Mouse (Mus musculus): ENCODE measurements around the gene Ilkap. TPM values are rescaled to one million over a fixed set of nuclear protein-coding genes. Genes with fewer than 3 reads are reported as not detected.

Gene Ilkap
- polyA plus RNA-seq, 1 experiment from 2014 or later: 150 TPM

- H3K36me3 ChIP-seq (ENCODE audit: control insufficient read depth, insufficient read depth, low read length): peaks cover 5% of the 10 kb centered on the region
- no peak for ATAC-seq (ENCODE audit: low read depth)
- no peak overlapping the region for H3K4me2 ChIP-seq (ENCODE audit: low read depth, low read length)
- H3K4me3 ChIP-seq (ENCODE audit: low read depth, low read length): no peak overlapping the region
- H3K9ac ChIP-seq (replicated peaks; ENCODE audit: low read depth, low read length): no peak overlapping the region
- 60% methylated on average over 10 of the region's 10 CpGs for WGBS
- no peaks in the 10 kb centered on the region for H3K27me3 ChIP-seq (ENCODE audit: control insufficient read depth, insufficient read depth, low read length)
- H3K9me3 ChIP-seq (ENCODE audit: control insufficient read depth, low read length): no peaks in the 10 kb centered on the region
- peaks cover 2% of the 10 kb centered on the region for H3K4me1 ChIP-seq (ENCODE audit: control insufficient read depth, insufficient read depth, low read length)
- H3K27ac ChIP-seq (ENCODE audit: low read depth, low read length): no peak overlapping the region
Observed at GRCm38 (mm10) chr1:91419862-91420600, 21.4 kb upstream of the Ilkap start.

- no peak overlapping the region for H3K27ac ChIP-seq (ENCODE audit: low read depth, low read length)
- no peaks in the 10 kb centered on the region for H3K9me3 ChIP-seq (ENCODE audit: control insufficient read depth, low read length)
- no peak overlapping the region for H3K4me2 ChIP-seq (ENCODE audit: low read depth, low read length)
- H3K27me3 ChIP-seq (ENCODE audit: control insufficient read depth, insufficient read depth, low read length): no peaks in the 10 kb centered on the region
- 61% methylated on average over 1 of the region's 1 CpGs for WGBS
- H3K36me3 ChIP-seq (ENCODE audit: control insufficient read depth, insufficient read depth, low read length): peaks cover 5% of the 10 kb centered on the region
- H3K4me3 ChIP-seq (ENCODE audit: low read depth, low read length): no peak overlapping the region
- ATAC-seq (ENCODE audit: low read depth): no peak
- H3K4me1 ChIP-seq (ENCODE audit: control insufficient read depth, insufficient read depth, low read length): peaks cover 9% of the 10 kb centered on the region
- H3K9ac ChIP-seq (replicated peaks; ENCODE audit: low read depth, low read length): no peak overlapping the region
Observed at GRCm38 (mm10) chr1:91417991-91418390, 19.4 kb upstream of the Ilkap start.

- H3K9ac ChIP-seq (replicated peaks; ENCODE audit: low read depth, low read length): no peak overlapping the region
- no peak overlapping the region for H3K4me3 ChIP-seq (ENCODE audit: low read depth, low read length)
- ATAC-seq (ENCODE audit: low read depth): no peak
- peaks cover 19% of the 10 kb centered on the region for H3K4me1 ChIP-seq (ENCODE audit: control insufficient read depth, insufficient read depth, low read length)
- 39% methylated on average over 5 of the region's 5 CpGs for WGBS
- no peak overlapping the region for H3K4me2 ChIP-seq (ENCODE audit: low read depth, low read length)
- H3K9me3 ChIP-seq (ENCODE audit: control insufficient read depth, low read length): no peaks in the 10 kb centered on the region
- H3K27me3 ChIP-seq (ENCODE audit: control insufficient read depth, insufficient read depth, low read length): no peaks in the 10 kb centered on the region
- peak overlapping the region; percentile 91; the same call in 1 of the 2 replicates for H3K27ac ChIP-seq (ENCODE audit: low read depth, low read length)
- H3K36me3 ChIP-seq (ENCODE audit: control insufficient read depth, insufficient read depth, low read length): peaks cover 5% of the 10 kb centered on the region; the same call in 1 of the 2 replicates
Observed at GRCm38 (mm10) chr1:91415311-91415710, 16.7 kb upstream of the Ilkap start.

- H3K4me3 ChIP-seq (ENCODE audit: low read depth, low read length): no peak overlapping the region
- no peak overlapping the region; the same call in 1 of the 2 replicates for H3K4me2 ChIP-seq (ENCODE audit: low read depth, low read length)
- peaks cover 5% of the 10 kb centered on the region; the same call in 1 of the 2 replicates for H3K36me3 ChIP-seq (ENCODE audit: control insufficient read depth, insufficient read depth, low read length)
- H3K9ac ChIP-seq (replicated peaks; ENCODE audit: low read depth, low read length): no peak overlapping the region
- H3K27me3 ChIP-seq (ENCODE audit: control insufficient read depth, insufficient read depth, low read length): no peaks in the 10 kb centered on the region
- no peak for ATAC-seq (ENCODE audit: low read depth)
- peaks cover 19% of the 10 kb centered on the region for H3K4me1 ChIP-seq (ENCODE audit: control insufficient read depth, insufficient read depth, low read length)
- H3K27ac ChIP-seq (ENCODE audit: low read depth, low read length): peak overlapping the region; percentile 91
- H3K9me3 ChIP-seq (ENCODE audit: control insufficient read depth, low read length): no peaks in the 10 kb centered on the region
- 22% methylated on average over 4 of the region's 4 CpGs for WGBS
Observed at GRCm38 (mm10) chr1:91414903-91415302, 16.3 kb upstream of the Ilkap start.

- Histone ChIP-seq H3K27ac (ENCODE audit: low read depth, low read length) (peak within 1 kb of the TSS; percentile 91), H3K4me3 (ENCODE audit: low read depth, low read length) (peak within 1 kb of the TSS; percentile 84), H3K9ac (replicated peaks; ENCODE audit: low read depth, low read length) (peak within 1 kb of the TSS; percentile 88), H3K36me3 (ENCODE audit: control insufficient read depth, insufficient read depth, low read length) (peaks cover 5% of the 10 kb centered on the region; the same call in 1 of the 2 replicates), H3K4me1 (ENCODE audit: control insufficient read depth, insufficient read depth, low read length) (peaks cover 19% of the 10 kb centered on the region), H3K27me3 (ENCODE audit: control insufficient read depth, insufficient read depth, low read length) (no peaks in the 10 kb centered on the region), H3K9me3 (ENCODE audit: control insufficient read depth, low read length) (no peaks in the 10 kb centered on the region), H3K4me2 (ENCODE audit: low read depth, low read length) (peak within 1 kb of the TSS; percentile 98)
- peak; percentile 46 for ATAC-seq (ENCODE audit: low read depth)
- WGBS: 0% methylated on average over 38 of the region's 39 CpGs
Observed at GRCm38 (mm10) chr1:91413898-91414594, 15.4 kb upstream of the Ilkap start, which contains the start of gene Hes6. Hes6 (minus strand) TSS chr1:91414038.

GRCm38 (mm10) chr1:91413536-91413897 is 14.9 kb upstream of the Ilkap start:
- 0% methylated on average over 14 of the region's 14 CpGs for whole genome bisulfite sequencing

GRCm38 (mm10) chr1:91413030-91413506 is 14.5 kb upstream of the Ilkap start:
- under 1% methylated on average over 34 of the region's 34 CpGs for WGBS
- H3K4me1 ChIP-seq (ENCODE audit: control insufficient read depth, insufficient read depth, low read length): peaks cover 19% of the 10 kb centered on the region
- peak overlapping the region; percentile 98 for H3K4me2 ChIP-seq (ENCODE audit: low read depth, low read length)
- no peaks in the 10 kb centered on the region for H3K27me3 ChIP-seq (ENCODE audit: control insufficient read depth, insufficient read depth, low read length)
- H3K9me3 ChIP-seq (ENCODE audit: control insufficient read depth, low read length): no peaks in the 10 kb centered on the region
- peak overlapping the region; percentile 91 for H3K27ac ChIP-seq (ENCODE audit: low read depth, low read length)
- H3K9ac ChIP-seq (replicated peaks; ENCODE audit: low read depth, low read length): peak overlapping the region; percentile 88
- peak overlapping the region; percentile 84 for H3K4me3 ChIP-seq (ENCODE audit: low read depth, low read length)
- peak; percentile 94 for ATAC-seq (ENCODE audit: low read depth)
- H3K36me3 ChIP-seq (ENCODE audit: control insufficient read depth, insufficient read depth, low read length): peaks cover 5% of the 10 kb centered on the region; the same call in 1 of the 2 replicates

More at GRCm38 (mm10) chr1:91413536-91413897, 14.9 kb upstream of the Ilkap start:
- no peak; the same call in 1 of the 2 replicates for ATAC-seq (ENCODE audit: low read depth)
- Histone ChIP-seq H3K36me3 (ENCODE audit: control insufficient read depth, insufficient read depth, low read length) (peaks cover 5% of the 10 kb centered on the region; the same call in 1 of the 2 replicates), H3K27me3 (ENCODE audit: control insufficient read depth, insufficient read depth, low read length) (no peaks in the 10 kb centered on the region), H3K4me2 (ENCODE audit: low read depth, low read length) (peak overlapping the region; percentile 98), H3K9me3 (ENCODE audit: control insufficient read depth, low read length) (no peaks in the 10 kb centered on the region), H3K9ac (replicated peaks; ENCODE audit: low read depth, low read length) (peak overlapping the region; percentile 88), H3K4me1 (ENCODE audit: control insufficient read depth, insufficient read depth, low read length) (peaks cover 19% of the 10 kb centered on the region), H3K4me3 (ENCODE audit: low read depth, low read length) (peak overlapping the region; percentile 84), H3K27ac (ENCODE audit: low read depth, low read length) (peak overlapping the region; percentile 91)

GRCm38 (mm10) chr1:91412286-91413029 is 13.8 kb upstream of the Ilkap start:
- peak; percentile 47 for ATAC-seq (ENCODE audit: low read depth)
- WGBS: 1% methylated on average over 63 of the region's 65 CpGs
- peak overlapping the region; percentile 98 for H3K4me2 ChIP-seq (ENCODE audit: low read depth, low read length)
- H3K4me1 ChIP-seq (ENCODE audit: control insufficient read depth, insufficient read depth, low read length): peaks cover 19% of the 10 kb centered on the region
- peaks cover 5% of the 10 kb centered on the region; the same call in 1 of the 2 replicates for H3K36me3 ChIP-seq (ENCODE audit: control insufficient read depth, insufficient read depth, low read length)
- H3K9me3 ChIP-seq (ENCODE audit: control insufficient read depth, low read length): no peaks in the 10 kb centered on the region
- peak overlapping the region; percentile 91 for H3K27ac ChIP-seq (ENCODE audit: low read depth, low read length)
- H3K27me3 ChIP-seq (ENCODE audit: control insufficient read depth, insufficient read depth, low read length): no peaks in the 10 kb centered on the region
- H3K4me3 ChIP-seq (ENCODE audit: low read depth, low read length): peak overlapping the region; percentile 84
- H3K9ac ChIP-seq (replicated peaks; ENCODE audit: low read depth, low read length): peak overlapping the region; percentile 88
